In the genomic region with DNA sequence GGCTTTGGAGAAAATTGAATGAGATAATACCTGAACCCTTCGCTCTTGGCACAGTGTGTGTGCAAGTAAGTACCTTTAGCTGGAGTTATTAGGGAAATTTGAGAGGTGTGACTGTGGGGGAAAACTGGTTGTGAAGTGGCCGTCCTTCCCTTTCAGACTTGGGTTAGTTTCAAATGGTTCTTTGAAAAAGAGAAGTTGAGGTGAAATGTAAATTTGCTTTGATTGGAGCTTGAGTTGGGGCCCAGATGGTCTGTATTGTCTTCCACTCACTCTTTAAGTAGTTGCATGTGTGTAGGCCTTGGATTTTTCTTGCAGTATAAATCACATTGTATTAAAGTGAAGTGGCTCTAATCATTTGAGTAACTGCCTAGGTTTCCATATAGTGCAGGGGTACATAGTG, we compare ENCODE assay signal across 11 mouse cellular contexts. TPM values are rescaled to one million over a fixed set of nuclear protein-coding genes. Genes with fewer than 3 reads are reported as not detected.
DNase-seq lines count a peak whose midpoint lies in the region; ATAC-seq and TF ChIP-seq lines count a peak whose summit lies in the region.
"Had no signal": no experiment of that assay in that cellular context is flagged by ENCODE, and none has a peak within 500 bp of the region (broad histone marks: within the 10 kb centered on the region; RNA-seq: fewer than 3 reads in every experiment).

No protein-coding gene starts in this region.

- no peak for TF ChIP-seq CTCF in MEL (IDR thresholded peaks at IDR 0.05 in 2 of 3, conservative IDR thresholded peaks at IDR 0.05 in 1 of 3; ENCODE audit: control insufficient read depth in 1 of 3, insufficient read depth in 1 of 3, low read depth in 2 of 3, low read length in 3 of 3, poor library complexity in 1 of 3, severe bottlenecking in 1 of 3)

- ATAC-seq in kidney, embryonic 16.5 days (ENCODE audit: low FRiP score, low TSS enrichment) = no peak
- no peak for ATAC-seq in embryonic facial prominence, embryonic 14.5 days (ENCODE audit: low read depth)
- no peak for ATAC-seq in liver, embryonic 15.5 days (ENCODE audit: insufficient read depth)
- ATAC-seq: intestine, embryonic 16.5 days had no signal

- peak overlapping the region; percentile 85; the same call in 1 of the 2 replicates for H3K4me2 ChIP-seq in kidney, embryonic 16.5 days (replicated peaks; ENCODE audit: low read depth, low read length)
- H3K4me2 ChIP-seq in embryonic facial prominence, embryonic 14.5 days (ENCODE audit: low read depth, low read length) = peak overlapping the region; percentile 86
- 0 out of 2 replicates have a peak overlapping the region, but pooled peaks have one; percentile 93 for H3K4me2 ChIP-seq in liver, embryonic 15.5 days

- no peak for DNase-seq in kidney, adult 9 months
- peak; percentile 50 for DNase-seq in MEL (ENCODE audit: low read depth, low spot score)
- no peak for DNase-seq in embryonic facial prominence, embryonic 14.5 days (ENCODE audit: low spot score)
- DNase-seq in retina, postnatal 1 day = no peak
- DNase-seq in c-Kit-positive CD71-positive TER-119-positive erythroid progenitor cells, embryonic 14.5 days (ENCODE audit: low spot score) = no peak
- DNase-seq in frontal cortex, postnatal 10 days (ENCODE audit: low spot score in 2 of 2) = no peak
- DNase-seq: adrenal gland, postnatal 36 days; cerebellum, postnatal 10 days had no signal

- H3K27ac ChIP-seq in kidney, embryonic 16.5 days (ENCODE audit: low read length) = no peak overlapping the region
- H3K27ac ChIP-seq in MEL (ENCODE audit: control insufficient read depth, low read depth, low read length) = no peak overlapping the region
- no peak overlapping the region for H3K27ac ChIP-seq in embryonic facial prominence, embryonic 14.5 days (replicated peaks; ENCODE audit: low read depth, low read length)
- no peak overlapping the region for H3K27ac ChIP-seq in liver, embryonic 15.5 days (replicated peaks)

- TF ChIP-seq RAD21 in MEL (IDR thresholded peaks at IDR 0.05; ENCODE audit: low read depth, low read length) = no peak

- no peak for TF ChIP-seq EP300 in MEL (IDR thresholded peaks at IDR 0.05; ENCODE audit: low read depth in 1 of 2, low read length in 2 of 2)

- 79% methylated on average over 2 of the region's 2 CpGs for WGBS in kidney, embryonic 16.5 days
- WGBS in embryonic facial prominence, embryonic 14.5 days = 47% methylated on average over 2 of the region's 2 CpGs
- 61% methylated on average over 2 of the region's 2 CpGs for whole genome bisulfite sequencing in liver, embryonic 15.5 days (ENCODE audit: insufficient replicate concordance)

- no peaks in the 10 kb centered on the region for H3K36me3 ChIP-seq in kidney, embryonic 16.5 days (ENCODE audit: insufficient read depth, low read length)
- peaks cover 15 to 55% of the 10 kb centered on the region in 2 experiments for H3K36me3 ChIP-seq in MEL (ENCODE audit: control insufficient read depth in 1 of 2, insufficient read depth in 2 of 2, low read length in 2 of 2)
- 0 out of 2 replicates have a peak, but pooled peaks cover 4% of the 10 kb centered on the region for H3K36me3 ChIP-seq in embryonic facial prominence, embryonic 14.5 days (ENCODE audit: control insufficient read depth, insufficient read depth, low read length)
- H3K36me3 ChIP-seq in liver, embryonic 15.5 days (replicated peaks) = 0 out of 2 replicates have a peak, but pooled peaks cover 7% of the 10 kb centered on the region

- H3K79me2 ChIP-seq in MEL (ENCODE audit: control insufficient read depth, insufficient read depth, low read length, poor library complexity) = peaks cover 74% of the 10 kb centered on the region

- no peaks in the 10 kb centered on the region for H3K27me3 ChIP-seq in kidney, embryonic 16.5 days (ENCODE audit: insufficient read depth, low read length)
- no peaks in the 10 kb centered on the region for H3K27me3 ChIP-seq in MEL (ENCODE audit: control insufficient read depth in 1 of 2, insufficient read depth in 2 of 2, low read length in 2 of 2)
- H3K27me3 ChIP-seq in embryonic facial prominence, embryonic 14.5 days (replicated peaks; ENCODE audit: control insufficient read depth, insufficient read depth, low read length) = no peaks in the 10 kb centered on the region
- H3K27me3 ChIP-seq in liver, embryonic 15.5 days = no peaks in the 10 kb centered on the region

- H3K9ac ChIP-seq in kidney, embryonic 16.5 days (replicated peaks; ENCODE audit: low read length) = no peak overlapping the region
- H3K9ac ChIP-seq in MEL (ENCODE audit: control insufficient read depth, low read depth, low read length, poor library complexity, severe bottlenecking) = no peak overlapping the region
- 0 out of 2 replicates have a peak overlapping the region, but pooled peaks have one; percentile 30 for H3K9ac ChIP-seq in embryonic facial prominence, embryonic 14.5 days (ENCODE audit: low read depth, low read length)
- no peak overlapping the region for H3K9ac ChIP-seq in liver, embryonic 15.5 days

- H3K4me1 ChIP-seq in kidney, embryonic 16.5 days (ENCODE audit: insufficient read depth, low read length) = peaks cover 20% of the 10 kb centered on the region
- H3K4me1 ChIP-seq in MEL (ENCODE audit: control insufficient read depth in 1 of 2, insufficient read depth in 2 of 2, low read length in 2 of 2) = peaks cover 13 to 26% of the 10 kb centered on the region in 2 experiments
- peaks cover 21% of the 10 kb centered on the region for H3K4me1 ChIP-seq in embryonic facial prominence, embryonic 14.5 days (ENCODE audit: control insufficient read depth, insufficient read depth, low read length)
- H3K4me1 ChIP-seq in liver, embryonic 15.5 days (replicated peaks) = peaks cover 57% of the 10 kb centered on the region

- no peak overlapping the region for H3K4me3 ChIP-seq in kidney, embryonic 16.5 days (ENCODE audit: low read length)
- no peak overlapping the region for H3K4me3 ChIP-seq in MEL (ENCODE audit: control insufficient read depth in 1 of 2, insufficient read depth in 1 of 2, low read depth in 2 of 2, low read length in 2 of 2)
- no peak overlapping the region for H3K4me3 ChIP-seq in embryonic facial prominence, embryonic 14.5 days (ENCODE audit: low read depth, low read length)
- no peak overlapping the region for H3K4me3 ChIP-seq in liver, embryonic 15.5 days (replicated peaks)

- no peaks in the 10 kb centered on the region for H3K9me3 ChIP-seq in kidney, embryonic 16.5 days (ENCODE audit: low read length)
- H3K9me3 ChIP-seq in MEL (replicated peaks; ENCODE audit: insufficient read depth, low read length) = no peaks in the 10 kb centered on the region
- no peaks in the 10 kb centered on the region for H3K9me3 ChIP-seq in embryonic facial prominence, embryonic 14.5 days (ENCODE audit: control insufficient read depth, low read length)
- no peaks in the 10 kb centered on the region for H3K9me3 ChIP-seq in liver, embryonic 15.5 days (replicated peaks)

- TF ChIP-seq POLR2A in MEL (IDR thresholded peaks at IDR 0.05; ENCODE audit: control insufficient read depth in 1 of 2, insufficient read depth in 1 of 2, low read depth in 1 of 2, low read length in 2 of 2, poor library complexity in 1 of 2) = no peak

TF ChIP-seq in MEL, 35 proteins besides CTCF, POLR2A, EP300 and RAD21:
- TF ChIP-seq TAL1 (IDR thresholded peaks at IDR 0.05; ENCODE audit: low read length) (no peak), E2F4 (IDR thresholded peaks at IDR 0.05; ENCODE audit: borderline replicate concordance, low read depth, low read length) (no peak), GABPA (IDR thresholded peaks at IDR 0.05; ENCODE audit: low read depth, low read length) (no peak), BHLHE40 (IDR thresholded peaks at IDR 0.05; ENCODE audit: borderline replicate concordance, low read depth, low read length) (no peak), ZC3H11A (IDR thresholded peaks at IDR 0.05; ENCODE audit: low read depth, low read length) (no peak), ETS1 (IDR thresholded peaks at IDR 0.05; ENCODE audit: low read depth, low read length) (no peak), MAZ (IDR thresholded peaks at IDR 0.05; ENCODE audit: low read depth, low read length) (no peak), RCOR1 (IDR thresholded peaks at IDR 0.05; ENCODE audit: low read depth, low read length) (peak; percentile 55; the same call in 1 of the 2 replicates)

RNA-seq across cellular contexts. Expression of a gene that starts 2.7 kb away (rescaled TPM):
- 30.6 and 35.8 TPM in 2 replicates for polyA plus RNA-seq in kidney, embryonic 16.5 days (2015; fragmentation: Nextera tagmentation; extraction: Ambion mirVana)
- 28.2 and 36.8 TPM in 2 replicates for total RNA-seq in MEL (2012; rRNA removed)
- polyA plus RNA-seq in MEL (2012; ENCODE audit: insufficient read depth in 1 of 2, insufficient read length in 2 of 2, low read depth in 1 of 2, low replicate concordance in 2 of 2, missing spikeins in 1 of 2) = 100 to 1,000 TPM in 1 of 2 experiments, 10 to 100 TPM in 1; 59.2 to 105 TPM
- 48.5 and 48.8 TPM in 2 replicates for polyA plus RNA-seq in embryonic facial prominence, embryonic 14.5 days (2014; fragmentation: Nextera tagmentation; extraction: Ambion mirVana)
- 9.2 and 10.5 TPM in 2 replicates for polyA plus RNA-seq in liver, embryonic 15.5 days (2015; fragmentation: Nextera tagmentation; extraction: Ambion mirVana)

RNA-seq across cellular contexts. Expression of a gene that starts 58.4 kb away (rescaled TPM):
- 1.4 and 1.7 TPM in 2 replicates for polyA plus RNA-seq in kidney, embryonic 16.5 days (2015; fragmentation: Nextera tagmentation; extraction: Ambion mirVana)
- total RNA-seq in MEL (2012; rRNA removed) = 0.33 and 0.54 TPM in 2 replicates
- polyA plus RNA-seq in MEL (2012; ENCODE audit: insufficient read depth in 1 of 2, insufficient read length in 2 of 2, low read depth in 1 of 2, low replicate concordance in 2 of 2, missing spikeins in 1 of 2) = under 1 TPM in 1 of 2 experiments, not detected in 1; 0.72 TPM
- polyA plus RNA-seq in embryonic facial prominence, embryonic 14.5 days (2014; fragmentation: Nextera tagmentation; extraction: Ambion mirVana) = 1.7 and 4.1 TPM in 2 replicates
- polyA plus RNA-seq in liver, embryonic 15.5 days (2015; fragmentation: Nextera tagmentation; extraction: Ambion mirVana) = 0.17 and 0.23 TPM in 2 replicates

RNA-seq across cellular contexts. Expression of a gene that starts 58.6 kb away (rescaled TPM):
- polyA plus RNA-seq in kidney, embryonic 16.5 days (2015; fragmentation: Nextera tagmentation; extraction: Ambion mirVana) = 9.3 and 11.6 TPM in 2 replicates
- total RNA-seq in MEL (2012; rRNA removed) = 3.8 TPM in 2 replicates
- 1 to 10 TPM in 1 of 2 experiments, not detected in 1; 6.9 TPM for polyA plus RNA-seq in MEL (2012; ENCODE audit: insufficient read depth in 1 of 2, insufficient read length in 2 of 2, low read depth in 1 of 2, low replicate concordance in 2 of 2, missing spikeins in 1 of 2)
- polyA plus RNA-seq in embryonic facial prominence, embryonic 14.5 days (2014; fragmentation: Nextera tagmentation; extraction: Ambion mirVana) = 9.4 and 10.1 TPM in 2 replicates
- 2.5 TPM in 2 replicates for polyA plus RNA-seq in liver, embryonic 15.5 days (2015; fragmentation: Nextera tagmentation; extraction: Ambion mirVana)
